Mouse (Mus musculus) gastrocnemius, postnatal 36 days (tissue): ENCODE results near the gene Ksr2. TPM values are rescaled to one million over a fixed set of nuclear protein-coding genes. Genes with fewer than 3 reads are reported as not detected.
"Not testable (repeated sequence)": the region's sequence is repeated elsewhere in the genome, so short reads cannot be mapped to it uniquely, and the experiment has no call there.

ENCODE experiments used
- DNase-seq, 2 experiments: peaks; one replicate each; pipeline ENCODE4 v3.0.0; 2022
- intact Hi-C: fragments of 180-260 bp; cut with DNase I; formaldehyde crosslinking; loops from one replicate; pipeline ENCODE4 v1.15.1; 2025
- total RNA-seq, 2 experiments: library from RNA; stranded (reverse); gene quantifications; 2 replicates each; pipeline ENCODE4 v1.2.3; 2021

Ksr2 gene
- total RNA-seq, 2 experiments from 2014 or later, result 0.03 to 0.07 TPM

DNA sequence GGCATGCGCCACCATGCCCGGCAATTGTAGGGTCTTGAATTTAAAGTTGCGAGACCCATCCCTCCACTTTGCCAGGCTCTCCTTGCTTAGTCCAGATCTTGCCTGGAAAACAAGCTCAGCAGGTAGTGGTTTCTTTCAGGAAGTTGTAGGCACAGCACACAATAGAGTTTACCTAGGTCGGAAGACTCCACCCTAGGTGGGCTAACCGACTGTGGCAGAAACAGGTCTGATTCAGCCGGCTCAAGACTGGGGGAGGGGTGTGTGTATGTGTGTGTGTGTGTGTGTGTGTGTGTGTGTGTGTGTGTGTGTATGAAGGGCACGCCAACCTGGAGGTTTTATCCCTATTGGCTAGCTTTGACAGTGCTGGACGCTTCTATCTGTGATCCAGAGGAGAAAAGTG, 10.2 kb upstream of the Ksr2 start:
- intact Hi-C loops, result no loop called here
- no peak for DNase-seq

DNA sequence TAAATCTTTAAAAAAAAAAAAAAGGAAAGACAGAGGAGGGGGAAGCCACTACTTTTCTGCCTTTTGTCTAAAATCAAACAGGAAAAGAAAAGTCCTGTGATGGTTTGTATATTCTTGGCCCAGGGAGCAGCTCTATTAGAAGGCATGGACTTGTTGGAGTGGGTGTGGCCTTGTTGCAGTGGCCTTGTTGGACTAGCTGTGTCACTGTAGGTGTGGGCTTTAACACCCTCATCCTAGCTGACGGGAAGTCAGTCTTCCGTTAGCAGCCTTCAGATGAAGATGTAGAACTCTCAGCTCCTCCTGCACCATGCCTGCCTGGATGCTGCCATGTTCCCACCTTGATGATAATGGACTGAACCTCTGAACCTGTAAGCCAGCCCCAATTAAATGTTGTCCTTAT, 9.1 kb upstream of the Ksr2 start:
- intact Hi-C loops, result loop anchor here (5.0 kb wide), 1 partner anchor 97 kb away; no protein-coding TSS in a partner anchor

DNA sequence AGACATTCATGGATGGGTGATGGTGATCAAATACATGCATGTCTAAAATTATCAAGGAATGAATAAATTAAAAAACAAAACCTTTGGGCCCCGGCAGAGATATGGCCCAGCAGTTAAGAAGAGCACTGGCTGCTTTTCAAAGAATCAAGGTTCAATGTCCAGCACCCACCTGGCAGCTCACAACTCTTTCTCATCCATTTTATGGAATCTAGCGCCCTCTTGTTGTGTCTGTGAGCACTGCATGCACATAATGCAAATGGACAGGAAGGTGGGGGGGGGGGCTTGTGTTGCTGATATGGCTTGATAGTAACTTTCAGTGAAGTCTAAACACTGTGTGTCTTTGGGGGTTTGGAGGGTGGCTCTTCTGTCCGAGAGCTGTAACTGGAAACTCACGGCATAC, 5.6 kb upstream of the Ksr2 start:
- intact Hi-C loops, result loop anchor here (5.0 kb wide), 1 partner anchor 101 kb away; no protein-coding TSS in a partner anchor
- DNase-seq, result no peak

More for the DNA sequence above, 9.1 kb upstream of the Ksr2 start:
- DNase-seq, result not testable (repeated sequence)

DNA sequence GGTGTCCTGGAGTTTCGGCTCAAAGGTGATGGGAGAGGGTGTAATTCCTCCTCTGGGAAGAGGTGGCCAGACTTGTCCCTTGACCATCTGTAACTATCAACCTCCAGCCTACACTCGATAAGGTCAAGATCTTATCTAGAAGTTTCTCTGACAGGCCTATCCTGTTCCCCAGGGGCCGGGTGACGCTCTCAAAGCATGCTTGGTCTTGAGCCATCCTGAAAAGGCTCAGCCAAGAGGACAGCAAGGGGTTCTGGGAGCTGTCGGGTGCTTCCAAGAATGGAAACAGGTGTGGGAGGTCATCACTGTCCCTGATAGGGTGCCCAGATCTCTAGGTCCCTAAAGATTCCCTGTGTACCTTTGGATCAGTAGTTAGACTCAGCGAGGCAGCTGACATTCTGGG, 4.4 kb upstream of the Ksr2 start:
- intact Hi-C loops, result loop anchor here (5.0 kb wide), 1 partner anchor 102 kb away; no protein-coding TSS in a partner anchor
- no peak for DNase-seq

DNA sequence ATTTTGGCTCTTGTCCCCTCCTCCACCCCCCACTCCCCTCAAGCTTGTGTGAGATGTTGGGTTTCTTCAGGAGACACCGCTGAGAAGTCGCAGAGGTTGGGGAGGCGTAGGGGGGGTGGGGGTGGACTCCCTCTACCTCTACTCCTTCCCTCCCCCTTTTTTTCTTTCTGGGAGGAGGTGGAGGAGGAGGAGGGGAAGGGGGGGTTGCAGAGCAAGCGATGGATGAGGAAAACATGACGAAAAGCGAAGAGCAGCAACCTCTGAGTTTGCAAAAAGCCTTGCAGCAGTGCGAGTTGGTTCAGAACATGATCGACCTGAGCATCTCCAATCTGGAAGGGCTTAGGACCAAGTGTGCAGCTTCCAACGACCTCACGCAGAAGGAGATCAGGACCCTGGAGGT, 811 bp downstream of the Ksr2 start:
- no peak for DNase-seq
- intact Hi-C loops, result no loop called here

DNA sequence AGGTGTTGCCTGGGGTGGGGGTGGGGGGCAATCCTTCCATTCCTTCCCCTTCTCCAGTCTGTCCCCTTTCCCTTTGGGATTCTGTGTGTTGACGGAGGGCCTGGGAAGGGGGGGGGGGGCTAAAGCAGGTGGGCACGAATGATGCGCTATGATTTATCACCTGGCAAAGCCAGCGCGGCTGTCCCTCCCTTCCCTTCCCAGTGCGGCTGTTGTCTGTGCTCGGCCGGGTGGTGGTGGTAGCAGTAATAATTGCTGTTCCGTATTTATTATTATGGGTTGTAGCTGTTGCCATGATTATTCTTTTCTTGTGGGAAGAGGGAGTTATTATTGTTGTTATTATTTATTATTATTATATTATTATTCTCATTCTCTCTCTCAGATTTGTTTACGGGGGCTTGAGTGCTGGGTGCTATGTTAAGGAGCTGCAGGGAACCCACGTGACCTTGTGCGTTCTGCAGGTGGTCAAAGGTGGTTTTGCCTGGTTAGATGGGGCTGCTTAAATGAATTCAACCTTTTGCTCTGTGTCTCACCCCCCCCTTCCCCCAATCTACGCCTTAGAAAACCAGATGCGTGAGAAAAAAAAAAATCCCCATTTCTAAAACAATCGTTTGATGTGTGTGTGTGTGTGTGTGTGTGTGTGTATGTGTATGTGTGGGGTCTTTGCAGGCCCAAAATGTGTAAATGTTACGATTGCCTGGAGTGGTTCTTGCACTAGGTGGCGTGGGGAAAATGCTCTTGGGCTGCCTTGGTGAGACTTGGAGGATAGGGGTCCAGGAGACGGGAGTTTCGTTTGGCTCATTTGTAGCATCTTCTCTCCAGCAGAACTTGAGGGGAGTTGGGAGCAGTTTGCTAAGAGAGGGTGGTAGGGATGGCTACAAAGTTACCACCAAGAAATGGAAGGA, 1.5 kb downstream of the Ksr2 start:
- no peak for DNase-seq
- intact Hi-C loops, result no loop called here

DNA sequence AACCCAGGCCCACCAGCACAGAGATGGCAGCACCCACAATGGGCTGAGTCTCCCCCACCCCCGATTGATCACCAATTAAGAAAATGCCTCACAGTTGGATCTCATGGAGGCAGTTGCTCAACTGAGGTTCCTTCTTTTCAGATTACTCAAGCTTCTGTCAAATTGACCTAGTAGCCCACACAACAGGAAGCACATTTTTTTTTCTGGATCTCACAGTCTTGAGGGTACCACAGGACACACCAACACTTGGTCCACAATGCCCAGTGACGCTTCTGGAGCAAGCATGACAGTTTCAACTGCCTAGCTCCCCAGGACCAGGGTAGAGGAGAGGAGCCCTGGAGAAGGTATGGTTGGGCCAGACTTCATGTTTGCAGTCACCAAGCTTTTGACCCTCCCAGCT, 3.6 kb downstream of the Ksr2 start:
- DNase-seq, result no peak
- intact Hi-C loops, result no loop called here

DNA sequence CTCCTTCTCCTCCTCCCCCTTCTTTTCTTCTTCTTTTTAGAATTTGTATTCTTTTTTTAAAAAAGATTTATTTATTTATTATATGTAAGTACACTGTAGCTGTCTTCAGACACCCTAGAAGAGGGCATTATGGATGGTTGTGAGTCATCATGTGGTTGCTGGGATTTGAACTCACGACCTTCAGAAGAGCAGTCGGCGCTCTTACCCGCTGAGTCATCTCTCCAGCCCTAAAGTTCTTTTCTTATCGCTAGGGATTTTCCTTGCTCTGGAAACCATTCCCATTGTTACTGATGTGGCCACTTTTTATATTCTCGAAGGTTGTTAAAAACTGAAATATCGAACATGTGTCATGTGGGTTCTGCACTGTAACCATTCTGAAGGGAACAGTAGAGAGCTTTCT, 19.7 kb downstream of the Ksr2 start:
- intact Hi-C loops, DNase-seq: not testable (repeated sequence)

DNA sequence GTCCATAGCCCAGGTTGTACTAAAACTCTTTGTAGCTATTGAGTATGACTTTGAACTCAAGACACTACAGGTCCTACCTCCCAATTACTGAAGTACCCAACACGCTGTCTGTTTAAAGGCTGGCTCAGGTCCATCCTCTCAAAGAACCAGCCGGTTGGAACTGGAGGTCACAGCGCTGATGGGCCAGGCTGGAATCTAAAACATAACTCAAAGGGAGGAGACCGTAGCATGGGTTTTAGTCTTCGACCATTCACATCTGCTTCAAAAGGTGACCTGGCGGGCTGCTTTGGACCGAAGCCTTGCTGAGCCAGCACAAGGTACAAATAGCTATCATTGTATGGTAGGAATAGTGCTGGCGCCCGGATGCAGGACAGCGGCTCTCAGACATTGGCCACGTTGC, 26.5 kb downstream of the Ksr2 start:
- intact Hi-C loops, result no loop called here

DNA sequence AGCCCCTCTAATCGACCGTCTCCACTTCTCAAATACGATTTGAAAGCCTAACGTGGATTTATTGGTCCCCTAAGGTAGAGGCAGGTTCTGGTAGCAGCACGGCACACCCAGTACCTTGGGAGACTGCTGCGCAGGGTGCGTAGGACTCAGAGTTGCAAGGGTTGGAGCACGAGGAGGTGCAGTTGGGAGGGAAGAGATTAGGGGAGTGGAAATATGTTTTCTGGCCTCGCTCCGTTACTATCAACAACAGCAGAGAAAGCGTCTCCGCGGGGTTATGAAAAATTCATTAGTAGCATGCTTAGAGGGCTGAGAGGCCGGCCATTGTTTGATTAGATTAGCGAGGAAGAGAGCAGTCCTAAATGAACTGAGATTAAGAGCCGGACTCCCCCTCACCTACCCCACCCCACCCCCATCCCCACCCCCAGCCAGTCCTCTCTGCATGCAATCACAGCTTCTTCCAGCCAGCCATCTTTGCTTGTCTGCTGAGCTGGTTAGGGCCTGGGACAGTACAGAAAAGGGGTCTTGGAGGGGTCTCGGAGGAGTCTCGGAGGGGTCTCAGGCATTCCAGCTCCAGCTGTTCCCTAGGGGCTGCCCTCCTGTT, 27.5 kb downstream of the Ksr2 start:
- DNase-seq, result no peak
- intact Hi-C loops, result no loop called here

More for the DNA sequence above, 26.5 kb downstream of the Ksr2 start:
- DNase-seq, result no peak

DNA sequence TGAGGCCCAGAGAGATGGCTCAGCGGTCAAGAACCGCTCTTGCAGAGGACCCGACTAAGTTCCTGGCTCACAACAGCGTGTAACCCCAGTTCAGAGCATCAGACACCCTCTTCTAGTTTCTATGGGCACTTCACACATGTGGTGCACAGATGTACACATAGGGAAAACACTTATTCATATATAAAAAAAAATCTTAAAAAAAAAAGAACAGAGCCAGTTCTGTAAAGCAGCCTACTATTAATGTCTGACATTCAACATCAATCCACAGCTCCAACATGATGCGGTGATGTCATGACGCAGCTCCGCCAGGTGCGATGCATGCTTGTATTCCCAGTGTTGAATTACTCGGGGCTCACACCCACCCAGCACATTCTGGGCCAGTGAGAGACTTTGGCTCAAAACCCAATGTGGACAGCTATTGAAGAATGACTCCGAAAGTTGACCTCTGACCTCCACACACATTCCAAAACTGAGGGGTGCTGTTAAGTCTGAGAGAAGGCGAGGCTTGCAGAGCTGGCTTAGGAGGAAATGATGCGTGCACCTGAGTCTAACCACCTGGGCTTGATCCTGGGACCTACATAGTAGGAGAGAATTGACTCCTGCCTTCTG, 28.5 kb downstream of the Ksr2 start:
- intact Hi-C loops, result no loop called here
- DNase-seq, result no peak

DNA sequence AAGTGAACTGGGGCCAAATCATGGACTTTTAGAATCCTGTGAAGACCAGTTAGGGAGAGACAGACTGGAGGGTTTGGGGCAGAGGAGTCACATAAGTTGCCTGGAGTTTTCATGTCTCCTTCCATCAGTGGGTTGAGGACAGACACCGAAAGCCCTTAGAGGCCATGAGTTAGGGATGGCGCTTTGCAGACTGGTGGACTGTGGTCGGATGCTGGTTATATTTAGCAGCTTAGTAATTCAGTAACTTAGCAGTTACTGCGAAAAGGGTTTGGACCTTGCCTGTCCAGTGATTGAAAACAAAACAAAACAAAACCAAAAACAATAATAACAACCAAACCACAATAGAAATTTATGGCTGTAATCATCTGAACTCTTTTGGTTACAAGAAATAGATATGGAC, 29.3 kb downstream of the Ksr2 start:
- intact Hi-C loops, result no loop called here
- no peak for DNase-seq

DNA sequence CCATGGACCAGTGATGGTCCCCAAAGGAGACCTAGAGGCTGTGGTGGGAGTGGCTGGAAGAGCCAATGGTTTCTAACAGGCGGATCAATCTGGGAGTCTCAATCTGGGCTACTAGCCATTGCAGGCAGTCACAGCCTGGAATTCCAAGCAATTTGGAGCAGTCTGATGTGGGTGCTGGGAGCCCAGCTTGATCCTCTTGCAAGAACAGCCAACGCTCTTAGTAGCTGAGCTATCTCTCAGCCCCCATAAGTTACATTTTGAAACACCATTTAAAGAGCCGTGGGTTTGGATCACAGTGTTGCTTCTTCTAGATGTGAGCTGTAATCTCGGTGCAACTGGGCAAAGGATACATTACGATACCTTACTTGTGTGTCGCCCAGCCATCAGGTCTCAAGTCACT, 30.1 kb downstream of the Ksr2 start:
- intact Hi-C loops, result no loop called here
- no peak for DNase-seq

DNA sequence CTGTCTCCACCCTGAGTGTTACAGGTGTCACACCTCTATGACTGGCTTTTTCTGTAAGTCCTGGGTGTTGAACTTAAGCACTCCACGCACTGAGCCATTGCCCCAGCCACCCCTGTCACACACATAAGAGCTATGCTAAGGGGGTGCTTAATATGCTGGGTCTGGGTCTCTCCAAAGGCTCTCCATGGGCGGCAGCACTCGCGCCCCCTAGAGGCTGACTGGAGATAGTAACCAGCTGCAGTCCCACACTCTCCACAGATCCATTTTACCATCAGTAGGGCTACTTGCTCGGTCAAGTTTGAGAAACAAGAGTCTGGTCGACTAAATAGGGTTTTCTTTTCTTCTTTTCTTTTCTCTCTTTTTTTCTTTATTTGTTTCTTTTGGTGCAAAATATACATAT, 33.9 kb downstream of the Ksr2 start:
- DNase-seq, result no peak
- intact Hi-C loops, result no loop called here

DNA sequence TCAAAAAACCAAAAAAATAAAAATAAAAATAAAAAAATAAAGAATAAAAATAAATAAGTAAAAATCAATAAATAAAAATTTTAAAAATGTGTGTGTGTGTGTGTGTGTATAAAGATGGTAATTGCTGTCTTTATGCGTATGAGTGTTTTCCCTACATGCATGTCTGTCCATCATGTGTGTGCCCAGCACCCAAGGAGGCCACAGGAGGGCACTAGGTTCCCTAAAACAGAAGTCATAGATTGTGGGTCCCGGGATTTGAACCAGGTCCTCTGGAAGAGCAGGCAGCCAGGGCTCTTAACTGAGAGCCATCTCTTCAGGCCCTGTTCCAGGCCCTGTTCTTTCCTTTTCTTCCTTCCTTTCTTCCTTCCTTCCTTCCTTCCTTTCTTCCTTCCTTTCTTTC, 38.2 kb downstream of the Ksr2 start:
- intact Hi-C loops, result no loop called here

DNA sequence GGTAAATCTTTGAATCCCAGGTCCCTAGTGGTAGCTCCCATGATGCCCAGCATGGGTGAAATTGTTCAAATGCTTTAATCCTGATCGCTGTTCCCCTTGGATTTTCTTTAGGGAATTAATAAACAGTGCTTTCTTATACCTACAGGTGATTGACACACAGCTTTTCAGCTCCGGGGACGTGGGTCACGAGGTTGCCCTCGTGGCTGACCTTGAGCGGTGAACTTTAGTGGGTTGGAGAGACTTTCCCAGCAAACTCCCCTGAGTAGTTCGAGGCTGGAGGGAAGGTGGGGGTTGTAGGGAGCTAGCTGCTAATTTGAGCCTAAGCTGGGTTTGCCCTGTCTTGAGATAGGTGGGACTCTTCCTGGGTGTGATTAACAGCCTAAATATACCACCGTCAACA, 41.7 kb downstream of the Ksr2 start:
- intact Hi-C loops, result no loop called here

More for the DNA sequence above, 38.2 kb downstream of the Ksr2 start:
- DNase-seq, result no peak

DNA sequence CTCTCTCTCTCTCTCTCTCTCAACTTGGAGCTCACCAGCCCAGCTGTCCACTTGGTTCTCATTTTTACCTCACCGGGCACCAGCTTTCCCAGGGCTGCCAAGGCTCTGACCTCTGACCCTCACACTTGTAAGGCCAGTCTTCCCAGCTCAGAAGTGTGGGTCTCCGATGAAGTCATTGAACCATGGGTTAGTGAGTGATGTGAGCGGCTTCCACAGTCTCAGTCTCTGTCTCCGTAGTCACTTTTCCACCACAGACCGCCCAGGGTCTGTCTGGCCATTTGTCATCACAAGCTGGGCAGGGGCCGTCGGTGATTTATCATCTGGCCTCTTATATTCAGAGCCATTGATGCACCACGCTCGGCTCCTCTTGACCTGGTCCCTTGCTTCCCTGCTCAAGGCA, 43.3 kb downstream of the Ksr2 start:
- intact Hi-C loops, result no loop called here
- no peak for DNase-seq

More for the DNA sequence above, 41.7 kb downstream of the Ksr2 start:
- DNase-seq, result no peak

DNA sequence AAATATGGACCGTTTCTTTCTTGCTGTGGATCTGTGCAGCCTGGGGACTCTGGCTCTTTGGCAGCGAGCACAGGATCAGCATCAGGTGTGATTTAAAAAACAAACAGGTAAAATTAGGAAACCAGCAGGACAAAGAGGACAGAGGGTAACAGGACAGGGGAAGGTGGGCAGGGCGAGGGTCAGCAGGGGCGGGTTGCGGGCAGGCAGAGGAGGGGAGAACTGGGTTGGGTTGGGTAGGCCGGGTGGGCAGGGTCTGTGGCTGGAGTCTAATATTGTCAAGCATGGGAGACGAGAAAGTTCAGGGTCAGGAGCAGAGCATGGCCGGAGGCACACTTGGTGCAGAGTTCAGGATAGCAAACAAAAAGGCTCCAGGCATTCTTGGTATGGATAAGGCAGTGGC, 43.8 kb downstream of the Ksr2 start:
- no peak for DNase-seq
- intact Hi-C loops, result no loop called here

DNA sequence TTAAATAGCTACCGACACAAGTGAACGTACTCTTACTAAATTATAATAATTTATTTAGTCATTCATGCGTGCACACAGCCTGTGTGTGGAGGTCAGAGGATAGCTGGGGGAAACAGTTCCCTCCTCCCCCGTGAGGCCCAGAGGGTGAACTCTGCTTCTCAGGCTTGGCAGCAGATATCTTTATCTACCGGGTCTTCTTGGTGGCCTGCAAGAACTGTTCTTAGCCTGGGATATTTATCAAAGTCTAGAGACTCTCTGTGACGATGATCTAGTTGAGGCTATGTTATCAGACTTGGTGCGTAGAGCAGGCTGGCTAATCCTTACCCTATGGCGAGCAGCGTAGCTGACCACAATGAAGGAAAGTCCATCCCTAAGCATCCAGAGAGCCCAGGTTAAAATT, 45.1 kb downstream of the Ksr2 start:
- intact Hi-C loops, result no loop called here
- no peak for DNase-seq

DNA sequence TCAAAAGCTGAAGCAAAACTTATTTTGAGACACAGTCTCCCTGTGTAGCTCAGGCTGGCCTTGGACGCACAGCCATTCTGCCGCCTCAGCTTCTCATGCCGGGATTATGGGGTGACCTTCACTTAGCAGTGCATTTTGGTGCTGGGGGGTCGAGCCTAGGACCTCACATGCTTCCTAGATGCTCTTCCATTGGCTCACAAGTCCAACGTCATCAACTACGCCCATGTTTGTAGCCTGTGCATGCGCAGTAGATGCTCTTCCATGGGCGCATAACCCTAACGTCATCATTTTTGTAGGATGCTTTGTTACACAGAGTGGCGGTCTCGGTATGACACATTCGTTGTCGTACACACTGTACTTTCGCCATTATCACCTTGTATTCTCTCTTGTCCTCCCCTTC, 46.5 kb downstream of the Ksr2 start:
- intact Hi-C loops, result no loop called here
- no peak for DNase-seq

DNA sequence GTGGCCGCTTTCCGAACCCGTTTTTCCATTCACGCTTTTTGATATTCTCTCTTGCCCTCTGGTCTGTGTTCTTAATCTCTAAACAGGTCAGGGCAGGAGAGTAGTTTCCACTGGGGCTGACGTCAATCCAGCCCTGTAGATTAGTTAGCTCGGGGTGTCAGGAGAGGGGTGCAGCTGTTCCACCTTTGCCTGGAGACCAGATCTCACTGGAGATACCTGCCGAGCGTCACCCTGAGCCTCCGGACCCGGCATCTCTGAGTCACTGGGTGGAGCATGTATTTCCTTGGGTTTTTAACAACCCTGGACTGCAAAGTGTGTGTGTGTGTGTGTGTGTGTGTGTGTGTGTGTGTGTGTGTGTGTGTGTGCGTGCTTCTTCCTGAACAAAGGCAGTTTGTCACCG, 53.3 kb downstream of the Ksr2 start:
- intact Hi-C loops, result no loop called here
- DNase-seq, result no peak

DNA sequence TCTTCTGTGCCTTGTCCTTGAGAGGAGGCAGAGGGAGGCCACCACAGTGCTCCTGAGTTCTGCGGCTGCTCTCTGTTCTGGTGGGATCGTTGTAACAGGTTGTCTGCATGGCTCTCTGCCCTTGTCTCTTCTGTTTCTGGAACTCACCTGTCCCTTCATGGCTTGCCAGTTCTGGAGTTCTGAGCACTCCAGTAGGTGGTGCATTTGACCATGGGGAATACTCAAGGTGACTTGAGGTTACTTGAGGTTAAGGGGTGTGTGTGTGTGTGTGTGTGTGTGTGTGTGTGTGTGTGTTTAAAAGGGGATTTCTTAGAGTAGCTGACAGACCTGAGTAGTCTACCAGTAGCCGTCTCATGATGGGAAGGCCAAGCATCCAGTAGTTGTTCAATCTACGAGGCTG, 55.2 kb downstream of the Ksr2 start:
- intact Hi-C loops, result no loop called here
- DNase-seq, result no peak
